Mouse (Mus musculus): ENCODE results near the gene Fgr. TPM values are rescaled to one million over a fixed set of nuclear protein-coding genes. Genes with fewer than 3 reads are reported as not detected.
A peak's percentile ranks its signal among the peaks of the same experiment; 100 is the strongest.

Gene Fgr
- polyA plus RNA-seq, 1 experiment, result not detected

- Histone ChIP-seq H3K4me3 (ENCODE audit: insufficient read depth, low read depth, low read length) (peak overlapping the region; percentile 9), H3K27ac (ENCODE audit: insufficient read depth, low read depth, low read length) (peak overlapping the region; percentile 52), H3K4me1 (ENCODE audit: control insufficient read depth, insufficient read depth, low read length) (peaks cover 84% of the 10 kb centered on the region)
- TF ChIP-seq POLR2A (IDR thresholded peaks at IDR 0.05; ENCODE audit: insufficient read depth, low read depth, low read length) (no peak), CTCF (IDR thresholded peaks at IDR 0.05; ENCODE audit: insufficient read depth, low read depth, low read length) (no peak)
- 9% methylated on average over 28 of the region's 28 CpGs for WGBS
Observed at GRCm38 (mm10) chr4:133042651-133043635, 69.0 kb downstream of the Fgr start.

DNA sequence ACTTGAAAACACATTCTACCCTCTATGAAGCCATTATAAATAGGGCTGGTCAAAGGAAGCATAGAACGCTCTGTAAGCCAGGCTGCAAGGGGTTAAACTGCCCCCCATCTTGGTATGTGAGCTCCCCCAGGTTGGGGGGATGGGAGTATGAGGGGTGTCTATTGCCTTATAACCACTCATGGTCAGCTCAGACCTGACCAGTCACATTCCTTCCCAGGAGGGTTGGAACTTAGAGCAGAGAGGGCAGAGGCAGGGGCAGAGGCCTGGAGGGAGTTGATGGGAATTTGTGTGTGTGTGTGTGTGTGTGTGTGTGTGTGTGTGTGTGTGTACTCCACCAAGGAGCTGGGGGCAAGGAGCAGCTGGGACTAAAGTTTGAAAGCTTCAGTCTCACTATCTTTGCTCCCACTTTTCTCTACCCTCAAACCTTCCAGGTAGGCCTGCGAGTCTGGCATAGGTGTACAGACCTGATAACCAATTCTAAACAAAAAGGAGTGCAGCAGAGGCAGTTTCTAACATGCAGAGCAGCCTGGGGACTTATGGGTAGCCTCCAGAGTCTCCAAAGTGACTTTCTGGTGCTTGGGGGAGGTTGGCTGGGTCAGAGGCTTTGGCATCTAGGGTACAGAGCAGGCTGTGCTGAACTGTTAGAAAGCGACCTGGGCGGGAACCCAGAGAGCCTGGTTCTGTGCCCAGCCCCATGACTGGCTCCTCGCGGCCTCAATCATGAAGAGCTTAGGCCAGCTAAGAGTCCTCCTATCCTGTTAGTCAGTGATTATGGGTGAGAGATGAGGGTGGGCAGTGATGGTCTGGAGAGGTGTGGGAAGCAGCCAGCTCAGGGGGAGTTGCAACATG lies 70.1 kb downstream of the Fgr start:
- Histone ChIP-seq H3K4me1 (ENCODE audit: control insufficient read depth, insufficient read depth, low read length) (peaks cover 82% of the 10 kb centered on the region), H3K27ac (ENCODE audit: insufficient read depth, low read depth, low read length) (0 out of 2 replicates have a peak overlapping the region, but pooled peaks have one; percentile 21), H3K4me3 (ENCODE audit: insufficient read depth, low read depth, low read length) (no peak overlapping the region)
- TF ChIP-seq POLR2A (IDR thresholded peaks at IDR 0.05; ENCODE audit: insufficient read depth, low read depth, low read length) (no peak), CTCF (IDR thresholded peaks at IDR 0.05; ENCODE audit: insufficient read depth, low read depth, low read length) (no peak)
- 53% methylated on average over 6 of the region's 6 CpGs for WGBS

GRCm38 (mm10) chr4:133044647-133045094 lies 70.8 kb downstream of the Fgr start:
- TF ChIP-seq POLR2A (IDR thresholded peaks at IDR 0.05; ENCODE audit: insufficient read depth, low read depth, low read length) (no peak), CTCF (IDR thresholded peaks at IDR 0.05; ENCODE audit: insufficient read depth, low read depth, low read length) (no peak)
- Histone ChIP-seq H3K4me3 (ENCODE audit: insufficient read depth, low read depth, low read length) (no peak overlapping the region), H3K4me1 (ENCODE audit: control insufficient read depth, insufficient read depth, low read length) (peaks cover 83% of the 10 kb centered on the region), H3K27ac (ENCODE audit: insufficient read depth, low read depth, low read length) (0 out of 2 replicates have a peak overlapping the region, but pooled peaks have one; percentile 21)
- WGBS, result 54% methylated on average over 6 of the region's 6 CpGs

DNA sequence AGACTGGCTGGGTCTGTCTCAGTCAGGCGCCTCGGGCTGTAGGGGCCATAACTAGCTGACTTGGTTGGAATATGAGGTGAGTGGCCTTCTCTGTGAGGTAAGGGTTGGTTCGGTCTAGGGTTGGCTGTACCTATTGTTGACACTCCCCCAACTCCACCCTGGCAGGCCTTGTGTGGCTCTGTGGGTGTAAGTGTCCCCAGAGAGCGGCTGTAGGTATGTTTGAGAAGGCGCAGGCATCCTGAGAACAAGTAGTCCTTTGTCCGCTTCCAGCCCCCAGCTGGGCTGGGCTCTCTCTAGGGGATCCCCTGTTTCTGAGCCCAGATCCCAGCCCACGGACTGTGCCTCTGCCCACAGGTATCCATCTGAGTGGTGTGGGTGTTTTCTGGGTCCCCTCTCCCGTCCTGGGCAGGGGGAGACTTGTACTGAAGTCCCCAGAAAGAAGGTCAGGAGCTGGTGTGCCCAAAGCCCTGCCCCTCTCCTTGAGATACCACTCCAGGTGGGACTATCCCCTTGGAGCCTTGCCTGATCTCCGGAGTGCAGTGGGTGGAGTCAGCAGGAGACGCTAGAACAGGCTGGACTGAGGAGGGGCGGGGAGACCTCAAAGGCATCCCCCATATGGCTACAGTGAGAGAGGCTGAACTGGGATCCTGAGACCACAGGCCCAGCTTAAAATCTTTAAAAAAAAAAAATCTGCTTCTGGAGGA lies 72.0 kb downstream of the Fgr start:
- WGBS, result 48% methylated on average over 11 of the region's 11 CpGs
- Histone ChIP-seq H3K4me3 (ENCODE audit: insufficient read depth, low read depth, low read length) (no peak overlapping the region), H3K27ac (ENCODE audit: insufficient read depth, low read depth, low read length) (peak overlapping the region; percentile 8; the same call in 1 of the 2 replicates), H3K4me1 (ENCODE audit: control insufficient read depth, insufficient read depth, low read length) (peaks cover 88% of the 10 kb centered on the region)
- TF ChIP-seq POLR2A (IDR thresholded peaks at IDR 0.05; ENCODE audit: insufficient read depth, low read depth, low read length), result no peak
- no peak for TF ChIP-seq CTCF (IDR thresholded peaks at IDR 0.05; ENCODE audit: insufficient read depth, low read depth, low read length)

GRCm38 (mm10) chr4:133046691-133047352 lies 72.9 kb downstream of the Fgr start:
- Histone ChIP-seq H3K4me1 (ENCODE audit: control insufficient read depth, insufficient read depth, low read length) (peaks cover 90% of the 10 kb centered on the region), H3K4me3 (ENCODE audit: insufficient read depth, low read depth, low read length) (no peak overlapping the region), H3K27ac (ENCODE audit: insufficient read depth, low read depth, low read length) (peak overlapping the region; percentile 12)
- TF ChIP-seq POLR2A (IDR thresholded peaks at IDR 0.05; ENCODE audit: insufficient read depth, low read depth, low read length), result no peak
- no peak for TF ChIP-seq CTCF (IDR thresholded peaks at IDR 0.05; ENCODE audit: insufficient read depth, low read depth, low read length)
- 33% methylated on average over 12 of the region's 12 CpGs for WGBS

DNA sequence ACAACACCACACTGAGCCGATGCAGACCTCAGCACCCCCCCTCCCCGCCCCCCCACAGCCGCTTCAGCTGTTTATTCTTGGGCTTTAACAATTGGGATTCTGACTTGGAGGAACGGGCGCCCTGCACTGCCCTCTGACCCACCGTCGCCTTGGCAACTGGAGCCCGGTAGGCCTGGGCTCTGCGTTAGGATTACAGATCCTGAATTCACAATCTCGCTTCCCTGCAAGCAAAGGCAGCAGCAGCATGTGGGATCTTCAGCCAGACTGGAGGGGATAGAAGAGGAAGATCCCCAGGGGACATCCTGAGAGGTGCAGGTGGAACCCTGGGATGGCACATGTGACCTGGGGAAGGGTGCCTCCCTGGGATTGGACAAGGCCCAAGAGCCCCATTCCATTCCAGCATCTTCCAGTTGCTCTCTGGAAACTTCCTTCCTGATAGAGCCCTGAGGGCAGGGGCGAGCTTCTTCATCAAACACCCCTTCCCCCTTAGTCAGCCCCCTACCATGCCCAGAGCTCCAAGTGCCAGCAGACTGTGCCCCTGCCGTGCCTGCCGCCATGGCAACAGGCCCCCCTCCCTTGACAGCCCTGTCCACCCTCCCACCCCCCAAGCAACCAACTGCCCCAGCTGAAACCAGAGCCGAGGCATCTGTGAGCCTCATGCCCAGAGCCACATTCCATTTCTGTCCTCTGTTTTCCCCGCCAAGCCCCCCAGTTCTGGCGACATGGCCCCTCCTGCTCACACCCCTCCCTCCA lies 73.6 kb downstream of the Fgr start:
- TF ChIP-seq CTCF (IDR thresholded peaks at IDR 0.05; ENCODE audit: insufficient read depth, low read depth, low read length), result no peak
- TF ChIP-seq POLR2A (IDR thresholded peaks at IDR 0.05; ENCODE audit: insufficient read depth, low read depth, low read length), result no peak
- WGBS, result 13% methylated on average over 16 of the region's 16 CpGs

DNA sequence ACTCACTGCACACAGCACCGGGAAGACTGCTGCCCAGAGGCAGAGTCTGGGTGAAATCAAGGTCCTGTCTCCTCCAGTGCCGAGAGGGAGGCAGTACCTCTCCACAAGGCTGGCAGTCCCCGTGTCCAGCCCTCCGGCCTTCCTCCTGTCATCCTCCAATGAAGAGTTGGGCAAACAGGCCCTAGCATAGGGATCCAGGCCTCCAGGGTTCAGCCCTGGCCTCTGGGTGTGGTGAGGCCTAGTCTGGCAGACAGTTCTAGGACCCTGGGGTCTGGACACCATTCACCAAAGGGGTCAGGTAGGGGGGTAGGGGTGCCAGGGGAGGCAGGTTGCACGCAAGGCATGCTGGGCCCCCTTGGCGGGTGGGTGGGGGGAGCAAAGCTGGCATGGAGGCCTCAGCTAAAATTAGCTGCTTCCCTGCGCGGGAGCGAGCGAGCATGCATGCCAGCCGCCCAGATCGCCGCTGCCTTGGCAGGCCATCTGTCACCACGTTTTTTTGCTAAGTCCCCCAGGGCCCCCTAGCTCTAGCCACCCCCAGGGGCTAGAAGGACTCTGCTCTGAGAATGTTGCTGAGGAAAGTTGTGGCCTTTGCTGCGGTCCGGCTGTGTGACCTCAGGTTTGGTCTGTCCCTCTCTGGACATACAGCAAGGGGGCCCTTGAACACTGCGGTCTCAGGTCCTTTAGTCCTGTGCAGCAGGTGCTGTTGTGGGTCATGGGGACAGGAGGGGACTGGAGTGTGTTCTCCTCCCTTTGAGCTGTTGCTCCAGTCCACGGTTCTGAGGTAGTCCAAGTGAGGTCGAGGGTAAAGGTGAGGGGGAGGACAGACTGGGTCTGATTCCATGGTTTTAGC lies 75.4 kb downstream of the Fgr start:
- no peak overlapping the region for H3K4me3 ChIP-seq (ENCODE audit: insufficient read depth, low read depth, low read length)
- TF ChIP-seq POLR2A (IDR thresholded peaks at IDR 0.05; ENCODE audit: insufficient read depth, low read depth, low read length) (no peak), CTCF (IDR thresholded peaks at IDR 0.05; ENCODE audit: insufficient read depth, low read depth, low read length) (no peak)
- peak overlapping the region; percentile 42 for H3K27ac ChIP-seq (ENCODE audit: insufficient read depth, low read depth, low read length)
- H3K4me1 ChIP-seq (ENCODE audit: control insufficient read depth, insufficient read depth, low read length), result peaks cover 81% of the 10 kb centered on the region
- WGBS, result 30% methylated on average over 19 of the region's 19 CpGs

More for the DNA sequence above, 73.6 kb downstream of the Fgr start:
- Histone ChIP-seq H3K4me3 (ENCODE audit: insufficient read depth, low read depth, low read length) (no peak overlapping the region), H3K4me1 (ENCODE audit: control insufficient read depth, insufficient read depth, low read length) (peaks cover 90% of the 10 kb centered on the region), H3K27ac (ENCODE audit: insufficient read depth, low read depth, low read length) (peak overlapping the region; percentile 47)

Data from olfactory bulb, adult 2 months (tissue).